Mouse (Mus musculus): ENCODE results near the gene Ces1h.

GRCm38 (mm10) chr8:93337207-93337606 is 42.3 kb downstream of the Ces1h start, which contains the start of gene Ces1g:
- TF ChIP-seq GATA1 (IDR thresholded peaks at IDR 0.05; ENCODE audit: low read length), result no peak
- no peak for TF ChIP-seq TAL1 (IDR thresholded peaks at IDR 0.05; ENCODE audit: low read length)

All from erythroblast, embryonic 14.5 days (primary cell).